Mouse (Mus musculus) macrophage (primary cell): ENCODE data around the gene Crtc1. TPM values are rescaled to one million over a fixed set of nuclear protein-coding genes. Genes with fewer than 3 reads are reported as not detected.

Source experiments
- H3K27ac ChIP-seq: fragments of 350-480 bp; formaldehyde crosslinking; 2 replicates; pipeline ENCODE4 v1.9.0; 2021
- H3K36me3 ChIP-seq: fragments of 350-480 bp; formaldehyde crosslinking; 2 replicates; pipeline ENCODE4 v1.9.0; 2021; ENCODE audit errors: inconsistent target
- H3K4me3 ChIP-seq: fragments of 350-480 bp; formaldehyde crosslinking; 2 replicates; pipeline ENCODE4 v1.9.0; 2021; ENCODE audit errors: inconsistent target
- H3K79me2 ChIP-seq: fragments of 350-480 bp; formaldehyde crosslinking; 2 replicates; pipeline ENCODE4 v1.9.0; 2021; ENCODE audit errors: inconsistent target
- WGBS: methylation state at CpG from one replicate; pipeline ENCODE4 v1.1.7; 2026; ENCODE audit warnings: inconsistent platforms; ENCODE audit not compliant: missing documents; 5-methylcytosine and 5-hydroxymethylcytosine counted together
- polyA plus RNA-seq: library from polyadenylated mRNA; stranded (reverse); fragments of 250-400 nt; gene quantifications from 3 replicates; pipeline ENCODE4 v1.2.4, GENCODE M21; 2018; ENCODE audit warnings: inconsistent platforms

Gene Crtc1
- polyA plus RNA-seq, 1 experiment from 2014 or later = 9.4 TPM

DNA sequence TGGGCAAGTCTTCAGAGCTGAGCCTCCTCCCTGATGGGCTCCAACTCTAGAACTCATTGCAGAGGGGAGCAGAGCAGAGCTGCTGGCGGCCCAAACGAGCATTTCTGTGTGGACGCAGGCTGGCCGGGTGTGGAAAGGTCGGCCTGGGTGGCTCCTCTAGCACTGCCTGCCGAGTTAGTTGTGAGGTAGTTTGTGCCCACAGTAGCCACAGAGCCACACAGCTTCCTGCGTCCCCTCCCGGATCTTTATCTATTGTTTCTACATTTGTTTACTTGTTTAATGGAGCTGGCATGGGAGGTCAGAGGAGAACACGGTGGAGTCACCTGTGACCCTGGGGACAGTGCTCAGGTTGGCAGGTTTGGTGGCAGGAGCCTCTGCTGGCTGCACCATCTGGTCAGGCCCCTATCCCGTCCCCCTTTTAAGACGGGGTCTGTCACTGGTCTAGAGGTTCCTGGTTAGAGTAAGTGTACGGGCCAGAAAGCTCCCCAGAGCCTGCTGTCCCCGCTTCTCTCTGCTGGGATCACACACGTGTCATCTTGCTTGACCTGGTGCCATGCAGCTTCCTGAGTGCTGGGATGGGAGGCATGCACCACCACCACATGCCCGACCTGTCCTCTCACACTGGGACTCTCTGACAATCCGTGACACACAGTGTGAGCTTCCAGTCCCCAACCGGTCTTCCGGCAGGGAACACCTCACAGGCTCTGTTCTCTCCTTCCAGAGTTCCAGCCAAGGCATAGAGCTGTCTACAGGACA, 17.9 kb downstream of the Crtc1 start:
- Histone ChIP-seq H3K79me2 (no peaks in the 10 kb centered on the region), H3K4me3 (no peak overlapping the region), H3K27ac (no peak overlapping the region), H3K36me3 (no peaks in the 10 kb centered on the region)
- WGBS = 54% methylated on average over 18 of the region's 18 CpGs

DNA sequence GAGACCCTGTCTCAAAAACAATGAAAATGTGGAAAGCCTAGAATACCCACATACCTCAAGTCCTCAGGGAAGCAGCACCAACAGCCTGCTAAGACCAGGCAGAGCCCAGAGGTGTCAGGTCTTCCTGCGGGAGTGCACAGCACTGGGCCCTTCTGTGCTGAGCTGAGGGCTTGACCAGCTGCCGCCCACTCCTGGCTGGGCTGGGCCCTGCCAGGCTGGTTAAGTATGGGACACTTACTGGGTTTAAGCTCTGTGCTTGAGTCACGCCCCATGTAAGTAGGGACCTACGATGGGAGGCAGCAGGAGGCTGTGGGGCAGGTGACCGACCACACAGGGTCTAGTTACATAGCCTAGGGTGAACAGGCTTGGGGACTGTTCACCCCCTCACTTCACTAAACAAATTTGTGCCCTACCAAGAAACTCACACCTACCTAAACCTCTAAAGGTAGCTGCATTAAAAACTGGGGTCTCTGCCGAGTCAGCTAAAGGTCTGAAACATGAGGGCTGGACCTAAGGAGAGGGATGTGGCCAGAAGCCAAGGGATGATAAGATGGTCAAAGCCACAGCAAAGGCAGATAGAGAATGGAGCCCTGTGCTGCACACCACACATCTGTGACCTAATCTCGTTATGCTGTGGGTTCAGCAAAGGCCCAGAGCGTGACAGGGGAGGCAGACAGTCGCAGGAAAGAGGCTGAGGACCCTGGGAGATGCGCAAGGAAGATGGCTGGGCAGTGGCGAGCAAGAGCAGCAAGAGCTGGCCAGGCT, 19.3 kb downstream of the Crtc1 start:
- no peaks in the 10 kb centered on the region for H3K79me2 ChIP-seq
- no peak overlapping the region for H3K4me3 ChIP-seq
- H3K36me3 ChIP-seq = no peaks in the 10 kb centered on the region
- no peak overlapping the region for H3K27ac ChIP-seq
- 91% methylated on average over 11 of the region's 11 CpGs for WGBS

DNA sequence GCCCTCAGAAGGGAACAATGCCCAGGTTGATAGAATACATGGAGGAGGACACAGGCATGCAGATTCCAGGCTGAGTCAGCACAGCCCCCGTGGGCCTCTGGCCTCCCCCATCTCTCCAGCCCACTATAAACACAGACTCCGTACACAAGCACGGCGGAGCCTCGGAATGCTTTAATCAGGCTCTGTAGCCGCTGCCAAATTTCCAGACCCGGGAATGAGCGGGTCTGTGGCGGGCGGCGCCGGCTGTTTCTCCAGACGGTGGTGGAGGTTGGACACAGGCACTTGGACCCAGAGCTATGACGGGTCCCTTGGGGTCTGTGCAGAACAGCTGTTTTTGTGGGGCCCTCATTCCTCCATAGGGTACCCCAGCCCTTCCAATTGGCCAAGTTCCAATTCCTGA, 20.4 kb downstream of the Crtc1 start:
- Histone ChIP-seq H3K4me3 (no peak overlapping the region), H3K36me3 (no peaks in the 10 kb centered on the region), H3K79me2 (no peaks in the 10 kb centered on the region), H3K27ac (no peak overlapping the region)
- WGBS = 93% methylated on average over 14 of the region's 14 CpGs

DNA sequence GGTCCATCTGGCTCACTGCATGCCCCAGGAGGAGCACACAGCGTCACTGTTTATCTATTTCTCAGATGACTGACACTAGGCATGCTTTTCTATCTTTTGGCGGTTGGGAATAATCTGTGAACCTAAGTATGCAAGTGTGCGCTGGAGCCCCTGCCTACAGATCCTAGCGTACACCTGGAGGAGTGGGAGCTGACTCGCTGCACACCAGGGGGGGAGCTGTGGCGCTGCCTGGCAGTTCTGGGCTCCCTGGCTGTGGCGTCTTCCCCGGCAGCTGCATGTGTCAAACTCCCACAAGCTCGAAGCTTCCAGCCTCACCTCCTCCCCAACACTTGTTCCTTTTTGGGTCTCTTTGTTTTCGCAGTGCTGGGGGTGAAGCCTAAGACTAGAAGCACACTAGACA, 21.5 kb downstream of the Crtc1 start:
- WGBS = 89% methylated on average over 10 of the region's 10 CpGs
- H3K36me3 ChIP-seq = no peaks in the 10 kb centered on the region
- H3K27ac ChIP-seq = no peak overlapping the region
- H3K4me3 ChIP-seq = no peak overlapping the region
- H3K79me2 ChIP-seq = no peaks in the 10 kb centered on the region

DNA sequence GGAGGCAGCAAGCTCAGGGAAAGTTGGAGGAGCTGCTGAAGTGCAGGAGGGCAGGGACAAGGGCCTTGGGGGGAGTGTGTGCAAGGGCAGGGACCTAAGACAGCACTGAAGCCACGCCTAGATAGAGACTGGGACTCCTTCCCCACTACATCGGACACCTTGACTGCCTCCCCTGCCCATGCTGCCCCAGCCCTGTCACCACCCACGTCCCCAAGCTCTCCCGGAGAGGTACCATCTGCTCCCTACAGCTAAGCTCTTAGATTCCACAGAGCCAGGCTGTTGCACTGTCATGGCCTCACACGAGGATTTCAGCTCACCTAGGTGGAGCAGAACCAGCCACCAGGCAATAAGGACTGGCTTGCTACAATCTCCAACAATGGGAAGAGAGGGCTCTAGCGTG, 22.4 kb downstream of the Crtc1 start:
- Histone ChIP-seq H3K36me3 (no peaks in the 10 kb centered on the region), H3K4me3 (no peak overlapping the region), H3K27ac (no peak overlapping the region), H3K79me2 (no peaks in the 10 kb centered on the region)
- 96% methylated on average over 6 of the region's 6 CpGs for WGBS

DNA sequence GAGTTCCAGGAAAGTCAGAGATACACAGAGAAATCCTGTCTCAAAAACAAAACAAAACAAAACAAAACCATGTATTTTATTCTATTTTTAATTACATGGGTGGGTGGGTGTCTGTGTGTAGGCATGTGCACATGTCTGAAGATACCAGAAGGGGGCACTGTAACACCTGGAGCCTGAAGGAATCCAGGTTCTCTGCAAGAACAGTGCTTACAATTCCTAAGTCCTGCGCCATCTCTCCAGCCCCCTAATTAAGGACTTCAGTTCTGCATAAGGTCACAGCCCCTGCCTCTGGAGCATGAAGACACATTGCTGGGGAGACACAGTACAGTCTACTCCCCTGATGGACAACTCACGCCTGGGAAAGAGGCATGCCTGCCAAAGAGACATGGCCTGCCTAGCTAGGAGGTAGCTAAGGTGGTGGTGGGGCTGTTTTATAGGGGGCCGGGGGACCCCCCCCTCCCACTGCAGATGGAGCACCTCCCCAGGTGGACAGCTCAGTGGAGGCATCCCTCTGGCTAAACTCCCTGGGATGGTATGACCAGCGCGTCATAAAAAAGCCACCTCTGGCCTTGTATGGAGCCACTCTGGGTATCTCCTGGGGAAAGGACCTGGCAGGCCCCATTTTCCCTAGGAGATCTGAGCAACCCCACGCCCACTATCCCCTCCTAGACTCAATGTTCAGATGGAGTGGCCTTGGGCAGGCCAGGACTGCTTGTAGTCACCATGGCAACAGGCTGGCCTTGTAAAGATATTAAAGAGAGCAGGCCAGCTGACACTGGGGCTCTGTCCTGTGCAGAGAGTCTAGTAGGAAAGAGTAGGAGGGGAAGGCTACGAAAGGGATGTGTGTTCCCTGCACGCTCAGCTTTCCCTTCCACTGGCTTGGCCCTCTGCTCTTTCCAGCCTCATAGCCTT, 23.6 kb downstream of the Crtc1 start:
- Histone ChIP-seq H3K36me3 (no peaks in the 10 kb centered on the region), H3K27ac (no peak overlapping the region), H3K4me3 (no peak overlapping the region), H3K79me2 (no peaks in the 10 kb centered on the region)
- 93% methylated on average over 8 of the region's 8 CpGs for WGBS

DNA sequence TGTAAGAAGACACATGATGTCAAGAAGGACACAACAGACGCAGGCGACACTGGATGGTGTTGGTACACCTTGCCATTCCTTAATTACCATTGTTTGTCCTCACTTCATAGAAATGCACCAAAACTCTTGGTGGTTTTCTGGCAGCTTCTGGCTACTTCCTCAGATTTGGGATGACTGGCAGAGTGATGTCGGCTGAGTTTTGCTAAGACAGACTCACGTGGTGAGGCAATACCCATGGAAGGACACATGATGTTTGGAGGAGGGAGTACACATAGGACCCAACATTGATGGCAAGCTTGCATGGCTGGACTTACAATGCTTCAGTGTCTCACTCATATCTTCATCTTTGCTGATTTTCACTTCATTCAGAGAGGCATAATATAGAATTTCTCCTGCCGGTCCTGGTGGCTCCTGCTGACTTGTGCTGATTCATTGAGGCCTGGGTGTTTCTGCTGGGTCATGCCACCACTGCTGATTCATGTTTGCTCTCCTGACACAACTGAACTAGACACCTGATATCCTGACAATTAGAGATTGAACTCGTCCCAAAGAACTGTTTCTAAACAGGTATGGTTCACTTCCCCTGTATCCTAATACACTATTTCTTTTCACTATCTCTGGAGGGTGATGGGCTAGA, 25.0 kb downstream of the Crtc1 start:
- Histone ChIP-seq H3K4me3 (no peak overlapping the region), H3K79me2 (no peaks in the 10 kb centered on the region), H3K36me3 (no peaks in the 10 kb centered on the region), H3K27ac (no peak overlapping the region)
- WGBS = 53% methylated on average over 6 of the region's 6 CpGs

DNA sequence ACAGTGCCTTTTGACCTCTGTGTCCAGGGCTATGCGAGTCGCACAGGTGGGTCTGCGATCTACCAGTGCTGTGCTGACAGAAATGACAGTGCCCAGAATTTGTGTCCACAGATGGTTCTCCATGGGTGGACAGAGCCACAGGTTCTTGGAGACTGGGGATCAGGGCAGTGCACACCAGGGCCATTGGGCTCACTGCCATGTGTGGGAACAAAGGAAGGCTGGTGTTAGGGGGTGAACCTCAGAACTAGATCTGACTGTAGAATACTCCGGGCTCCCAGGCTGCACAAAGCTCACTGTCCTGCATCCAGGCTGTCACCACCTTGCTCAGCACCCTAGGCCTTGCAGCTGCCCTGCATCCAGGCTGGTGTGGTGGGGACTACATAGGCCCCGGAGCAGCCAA, 29.1 kb downstream of the Crtc1 start:
- Histone ChIP-seq H3K27ac (no peak overlapping the region), H3K4me3 (no peak overlapping the region), H3K36me3 (no peaks in the 10 kb centered on the region), H3K79me2 (no peaks in the 10 kb centered on the region)
- 94% methylated on average over 5 of the region's 5 CpGs for WGBS

DNA sequence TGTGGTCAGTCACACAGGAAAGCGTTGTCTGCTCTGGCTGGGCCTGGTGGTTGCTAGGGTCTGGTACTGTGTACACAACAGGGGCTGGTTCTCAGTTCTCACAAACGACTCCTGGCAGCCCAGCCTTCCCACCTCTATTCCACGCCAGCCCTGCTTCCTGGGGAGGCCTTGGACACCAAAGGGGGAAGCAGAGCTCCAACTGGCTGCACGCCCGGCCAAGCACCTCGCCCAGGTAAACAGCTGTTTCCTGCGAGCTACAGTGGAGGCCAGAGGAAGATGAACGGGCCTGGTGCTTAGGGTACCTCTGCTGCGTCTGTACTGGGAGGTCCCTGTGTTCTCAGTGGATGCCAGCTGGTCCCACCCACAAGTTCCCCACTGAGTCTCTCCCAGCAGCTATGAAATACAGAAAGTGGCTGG, 29.9 kb downstream of the Crtc1 start:
- WGBS = 59% methylated on average over 9 of the region's 9 CpGs
- no peak overlapping the region for H3K4me3 ChIP-seq
- no peaks in the 10 kb centered on the region for H3K79me2 ChIP-seq
- H3K27ac ChIP-seq = no peak overlapping the region
- no peaks in the 10 kb centered on the region for H3K36me3 ChIP-seq

DNA sequence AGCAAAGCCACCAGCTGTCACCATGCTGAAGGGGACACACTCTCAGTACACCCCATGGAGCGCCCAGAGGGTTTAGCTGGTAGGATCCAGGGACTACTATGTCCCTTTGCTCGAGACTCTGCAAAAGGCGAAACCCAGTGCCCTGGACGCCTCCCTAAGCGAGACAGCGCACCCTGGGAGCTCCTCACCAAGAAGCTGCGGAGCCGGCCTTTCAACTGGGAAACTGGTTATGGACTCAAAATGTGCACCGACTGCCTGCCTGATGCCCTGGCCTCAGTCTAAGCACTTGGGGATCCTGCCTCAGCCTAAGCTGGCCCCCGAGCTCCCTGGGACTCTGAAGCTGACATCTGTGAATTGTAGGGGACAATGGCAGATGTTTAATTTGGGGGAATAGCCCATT, 30.4 kb downstream of the Crtc1 start:
- H3K36me3 ChIP-seq = no peaks in the 10 kb centered on the region
- H3K27ac ChIP-seq = no peak overlapping the region

DNA sequence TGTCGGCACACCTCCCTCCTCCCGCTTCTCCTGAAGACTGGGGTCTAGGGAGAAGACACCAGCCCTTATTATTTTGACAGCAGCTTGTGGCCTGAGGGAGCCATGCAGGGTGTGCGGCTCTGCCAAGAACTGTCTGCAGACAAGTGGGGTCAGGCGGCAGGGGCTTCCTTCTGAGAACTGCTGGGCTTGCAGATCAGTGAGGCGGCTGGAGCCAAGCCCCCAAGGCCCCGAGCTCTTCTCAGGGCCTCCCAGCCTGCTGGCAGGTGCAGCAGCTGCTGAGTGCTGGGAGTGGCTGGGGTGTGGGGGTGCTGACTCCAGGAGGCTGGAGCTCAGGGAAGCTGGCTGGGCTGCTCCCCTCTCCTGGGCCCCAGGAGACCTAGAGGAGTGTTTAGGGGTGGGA, 31.1 kb downstream of the Crtc1 start:
- WGBS = 89% methylated on average over 6 of the region's 6 CpGs
- Histone ChIP-seq H3K79me2 (no peaks in the 10 kb centered on the region), H3K27ac (no peak overlapping the region), H3K4me3 (no peak overlapping the region), H3K36me3 (no peaks in the 10 kb centered on the region)

More for the DNA sequence above, 30.4 kb downstream of the Crtc1 start:
- WGBS = 94% methylated on average over 10 of the region's 10 CpGs
- Histone ChIP-seq H3K4me3 (no peak overlapping the region), H3K79me2 (no peaks in the 10 kb centered on the region)

DNA sequence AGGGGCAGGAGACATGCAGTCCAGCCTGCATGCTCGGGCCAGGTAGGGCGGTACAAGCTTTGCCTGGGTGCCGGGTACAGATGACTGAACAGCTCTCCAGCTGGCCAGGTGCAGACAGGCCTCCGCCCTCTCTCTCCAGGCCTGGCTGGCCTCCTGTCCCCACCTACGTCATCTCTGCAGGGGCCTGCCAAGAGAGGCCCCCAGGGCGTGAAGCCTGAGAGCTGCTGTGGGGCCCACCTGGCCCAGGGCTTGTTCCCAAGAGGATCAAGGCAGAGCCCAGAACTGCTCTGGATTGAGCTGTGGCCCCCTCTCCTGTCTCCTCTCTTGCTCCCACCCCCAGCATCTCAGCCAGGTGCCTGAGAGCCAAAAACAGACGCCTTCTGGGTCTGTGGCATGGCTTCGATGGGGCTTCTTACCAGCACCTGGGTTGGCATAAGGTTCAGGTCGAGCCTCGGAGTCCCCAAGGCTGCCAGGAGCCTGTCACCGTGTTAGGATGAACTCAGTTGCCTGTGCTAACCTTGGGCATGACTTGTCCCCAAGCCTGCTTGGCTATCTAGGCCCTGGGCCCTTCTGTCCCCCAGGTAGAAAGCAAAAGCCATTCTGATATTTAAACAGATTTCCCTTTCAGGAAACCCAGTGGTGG, 32.8 kb downstream of the Crtc1 start:
- no peaks in the 10 kb centered on the region for H3K79me2 ChIP-seq
- no peak overlapping the region for H3K4me3 ChIP-seq
- H3K36me3 ChIP-seq = no peaks in the 10 kb centered on the region
- 91% methylated on average over 11 of the region's 11 CpGs for WGBS
- H3K27ac ChIP-seq = no peak overlapping the region

DNA sequence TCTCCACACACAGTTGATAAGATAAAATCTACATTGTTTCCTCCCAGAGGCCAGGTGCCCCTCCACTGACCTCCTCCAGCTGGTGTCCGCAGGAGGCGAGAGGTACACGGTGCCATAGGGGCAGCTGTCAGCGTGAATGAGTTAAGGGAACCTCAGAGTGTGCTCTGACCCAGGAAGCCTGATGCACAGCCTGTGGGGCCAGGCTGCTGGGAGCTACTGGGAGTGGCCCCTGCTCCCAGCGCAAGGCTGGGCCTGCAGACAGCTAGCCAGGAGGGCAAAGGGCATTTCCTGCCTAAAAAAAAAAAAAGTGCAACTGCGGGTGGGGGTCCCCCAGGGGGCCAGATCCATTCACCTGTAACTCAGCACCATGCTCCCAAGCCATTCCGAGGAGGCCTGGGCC, 34.2 kb downstream of the Crtc1 start:
- Histone ChIP-seq H3K79me2 (no peaks in the 10 kb centered on the region), H3K36me3 (no peaks in the 10 kb centered on the region), H3K4me3 (no peak overlapping the region), H3K27ac (no peak overlapping the region)
- 91% methylated on average over 7 of the region's 7 CpGs for WGBS

DNA sequence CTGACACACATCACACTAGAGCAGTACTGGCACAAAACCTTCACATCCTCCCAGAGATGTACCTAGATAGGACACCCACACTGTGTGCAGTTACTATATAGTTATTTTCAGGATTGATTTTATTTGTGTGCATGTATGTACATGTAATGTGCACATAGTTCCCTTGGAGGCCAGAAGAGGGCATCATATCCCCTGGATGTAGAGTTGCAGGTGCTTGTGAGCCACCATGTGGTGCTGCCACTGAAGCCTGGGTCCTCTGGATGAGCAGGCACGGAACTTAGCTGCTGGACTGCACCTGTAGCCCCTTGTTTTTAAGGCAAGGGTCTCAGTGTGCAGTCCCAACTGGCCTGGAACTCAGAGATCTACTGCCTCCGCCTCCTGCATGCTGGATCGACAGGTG, 35.2 kb downstream of the Crtc1 start:
- Histone ChIP-seq H3K4me3 (no peak overlapping the region), H3K79me2 (no peaks in the 10 kb centered on the region), H3K36me3 (no peaks in the 10 kb centered on the region), H3K27ac (no peak overlapping the region)
- WGBS = 100% methylated on average over 3 of the region's 3 CpGs
